Mouse (Mus musculus): ENCODE data around the gene Rps12.

GRCm38 (mm10) chr10:23802911-23803310 lies 15.8 kb upstream of the Rps12 start:
- TF ChIP-seq CTCF (IDR thresholded peaks at IDR 0.05; ENCODE audit: low read depth, low read length) (no peak), POLR2A (IDR thresholded peaks at IDR 0.05; ENCODE audit: extremely low read depth, insufficient read depth, low read length) (no peak)
